Mouse (Mus musculus) kidney, postnatal 0 days (tissue): ENCODE results near the gene Arhgef17. TPM values are rescaled to one million over a fixed set of nuclear protein-coding genes. Genes with fewer than 3 reads are reported as not detected.

Source experiments
- ATAC-seq: fragments of 200-750 bp; cut with Nextera tagmentation; replicated peaks from 2 replicates; pipeline ENCODE4 v1.8.0; 2017; ENCODE audit warnings: low read depth, moderate number of reproducible peaks, moderate TSS enrichment, moderate library complexity; ENCODE audit not compliant: low FRiP score
- DNase-seq: peaks from one replicate; pipeline ENCODE4 v3.0.0-alpha.2; 2016; ENCODE audit warnings: low spot score
- H3K27ac ChIP-seq: fragments of 300-500 bp; sonication (generic); 2 replicates; pipeline ENCODE4 v1.5.1; 2014; ENCODE audit warnings: mild to moderate bottlenecking
- H3K27me3 ChIP-seq: fragments of 300-500 bp; sonication (generic); 2 replicates; pipeline ENCODE4 v1.6.1; 2014; ENCODE audit warnings: low read length, mixed read lengths; ENCODE audit not compliant: insufficient read depth
- H3K36me3 ChIP-seq: fragments of 300-500 bp; sonication (generic); 2 replicates; pipeline ENCODE4 v1.6.1; 2014; ENCODE audit warnings: low read length, mixed read lengths; ENCODE audit not compliant: insufficient read depth
- H3K4me1 ChIP-seq: fragments of 300-500 bp; sonication (generic); replicated peaks from 2 replicates; pipeline ENCODE4 v1.6.1; 2014; ENCODE audit warnings: antibody characterized with exemption, low read length, mixed read lengths; ENCODE audit not compliant: insufficient read depth
- H3K4me2 ChIP-seq: fragments of 300-500 bp; sonication (generic); 2 replicates; pipeline ENCODE4 v1.6.1; 2014; ENCODE audit warnings: mild to moderate bottlenecking, low read length, moderate library complexity, mixed read lengths
- H3K4me3 ChIP-seq: fragments of 300-500 bp; sonication (generic); replicated peaks from 2 replicates; pipeline ENCODE4 v1.5.1; 2014; ENCODE audit warnings: low read depth, low read length
- H3K9ac ChIP-seq: fragments of 300-500 bp; sonication (generic); 2 replicates; pipeline ENCODE4 v1.6.1; 2014; ENCODE audit warnings: low read depth, low read length
- H3K9me3 ChIP-seq: fragments of 300-500 bp; sonication (generic); replicated peaks from 2 replicates; pipeline ENCODE4 v1.6.1; 2016; ENCODE audit warnings: low read length, inconsistent platforms, mixed read lengths
- CTCF ChIP-seq: IDR thresholded peaks from 2 replicates; pipeline ENCODE4 v1.5.1; 2016; ENCODE audit warnings: antibody characterized with exemption, low read depth, mild to moderate bottlenecking, moderate library complexity
- WGBS: fragments of 180-500 bp; shearing (Covaris S2); extraction: QIAGEN DNeasy Blood & Tissue Kit; methylation state at CpG from one replicate; pipeline ENCODE4 v1.1.7; 2014; 5-methylcytosine and 5-hydroxymethylcytosine counted together
- polyA plus RNA-seq: library from polyadenylated mRNA; unstranded; fragments of >200 nt; fragmentation: Nextera tagmentation; extraction: Ambion mirVana; gene quantifications from 2 replicates; pipeline ENCODE4 v1.2.1, GENCODE M21; 2015

Gene Arhgef17
- polyA plus RNA-seq, 1 experiment from 2014 or later: 7.8 TPM

GRCm38 (mm10) chr7:100927287-100928000 is 4.5 kb downstream of the Arhgef17 start:
- peaks cover 8% of the 10 kb centered on the region; the same call in 1 of the 2 replicates for H3K36me3 ChIP-seq
- H3K9me3 ChIP-seq: no peaks in the 10 kb centered on the region
- H3K9ac ChIP-seq: peak overlapping the region; percentile 90
- peak overlapping the region; percentile 87 for H3K4me2 ChIP-seq
- peak overlapping the region; percentile 62; the same call in 1 of the 2 replicates for H3K27ac ChIP-seq
- H3K27me3 ChIP-seq: no peaks in the 10 kb centered on the region
- H3K4me1 ChIP-seq: peaks cover 74% of the 10 kb centered on the region
- no peak for ATAC-seq
- TF ChIP-seq CTCF: no peak
- DNase-seq: peak; percentile 75
- WGBS: 6% methylated on average over 7 of the region's 7 CpGs
- peak overlapping the region; percentile 75 for H3K4me3 ChIP-seq

GRCm38 (mm10) chr7:100926311-100926923 is 5.5 kb downstream of the Arhgef17 start:
- H3K27me3 ChIP-seq: no peaks in the 10 kb centered on the region
- H3K4me3 ChIP-seq: peak overlapping the region; percentile 75
- DNase-seq: no peak
- peak; percentile 37; the same call in 1 of the 2 replicates for ATAC-seq
- peak overlapping the region; percentile 62 for H3K27ac ChIP-seq
- peak overlapping the region; percentile 87 for H3K4me2 ChIP-seq
- 11% methylated on average over 12 of the region's 12 CpGs for WGBS
- peaks cover 8% of the 10 kb centered on the region; the same call in 1 of the 2 replicates for H3K36me3 ChIP-seq
- H3K9ac ChIP-seq: peak overlapping the region; percentile 90
- H3K9me3 ChIP-seq: no peaks in the 10 kb centered on the region
- TF ChIP-seq CTCF: no peak
- peaks cover 79% of the 10 kb centered on the region for H3K4me1 ChIP-seq

GRCm38 (mm10) chr7:100924674-100925445 is 7.0 kb downstream of the Arhgef17 start:
- peak overlapping the region; percentile 16 for H3K4me3 ChIP-seq
- no peaks in the 10 kb centered on the region for H3K9me3 ChIP-seq
- no peak for TF ChIP-seq CTCF
- no peaks in the 10 kb centered on the region for H3K27me3 ChIP-seq
- DNase-seq (no peak), ATAC-seq (no peak)
- 0 out of 2 replicates have a peak overlapping the region, but pooled peaks have one; percentile 31 for H3K27ac ChIP-seq
- peak overlapping the region; percentile 87 for H3K4me2 ChIP-seq
- 25% methylated on average over 10 of the region's 10 CpGs for WGBS
- H3K36me3 ChIP-seq: peaks cover 8% of the 10 kb centered on the region; the same call in 1 of the 2 replicates
- H3K4me1 ChIP-seq: peaks cover 83% of the 10 kb centered on the region
- peak overlapping the region; percentile 42; the same call in 1 of the 2 replicates for H3K9ac ChIP-seq

GRCm38 (mm10) chr7:100924200-100924599 is 7.7 kb downstream of the Arhgef17 start:
- peaks cover 83% of the 10 kb centered on the region for H3K4me1 ChIP-seq
- 75% methylated on average over 5 of the region's 5 CpGs for WGBS
- no peak overlapping the region for H3K27ac ChIP-seq
- H3K27me3 ChIP-seq: no peaks in the 10 kb centered on the region
- H3K9me3 ChIP-seq: no peaks in the 10 kb centered on the region
- peaks cover 8% of the 10 kb centered on the region; the same call in 1 of the 2 replicates for H3K36me3 ChIP-seq
- TF ChIP-seq CTCF: no peak
- peak overlapping the region; percentile 87 for H3K4me2 ChIP-seq
- DNase-seq (no peak), ATAC-seq (no peak)
- H3K4me3 ChIP-seq: peak overlapping the region; percentile 16
- H3K9ac ChIP-seq: 0 out of 2 replicates have a peak overlapping the region, but pooled peaks have one; percentile 31

GRCm38 (mm10) chr7:100922907-100923306 is 9.0 kb downstream of the Arhgef17 start:
- 84% methylated on average over 4 of the region's 4 CpGs for WGBS
- H3K4me3 ChIP-seq: no peak overlapping the region
- no peak overlapping the region for H3K4me2 ChIP-seq
- no peaks in the 10 kb centered on the region for H3K27me3 ChIP-seq
- DNase-seq: no peak
- no peaks in the 10 kb centered on the region for H3K9me3 ChIP-seq
- no peak overlapping the region for H3K27ac ChIP-seq
- no peak for TF ChIP-seq CTCF
- no peak for ATAC-seq
- H3K36me3 ChIP-seq: 0 out of 2 replicates have a peak, but pooled peaks cover 5% of the 10 kb centered on the region
- H3K4me1 ChIP-seq: peaks cover 83% of the 10 kb centered on the region
- H3K9ac ChIP-seq: no peak overlapping the region

GRCm38 (mm10) chr7:100921289-100921688 is 10.6 kb downstream of the Arhgef17 start:
- no peak for TF ChIP-seq CTCF
- Histone ChIP-seq H3K27me3 (no peaks in the 10 kb centered on the region), H3K9ac (no peak overlapping the region), H3K9me3 (no peaks in the 10 kb centered on the region), H3K4me1 (peaks cover 83% of the 10 kb centered on the region), H3K27ac (0 out of 2 replicates have a peak overlapping the region, but pooled peaks have one; percentile 86), H3K36me3 (peaks cover 13% of the 10 kb centered on the region; the same call in 1 of the 2 replicates), H3K4me3 (no peak overlapping the region), H3K4me2 (no peak overlapping the region)
- DNase-seq (no peak), ATAC-seq (no peak)
- 83% methylated on average over 5 of the region's 5 CpGs for WGBS
